Mouse (Mus musculus): ENCODE data around the gene Wnt3a. TPM values are rescaled to one million over a fixed set of nuclear protein-coding genes. Genes with fewer than 3 reads are reported as not detected.
"Not testable (repeated sequence)": the region's sequence is repeated elsewhere in the genome, so short reads cannot be mapped to it uniquely, and the experiment has no call there.

Wnt3a gene
- polyA plus RNA-seq, 1 experiment, result 15.4 TPM

GRCm38 (mm10) chr11:59302700-59303569 lies 12.4 kb upstream of the Wnt3a start:
- peak; percentile 80 for DNase-seq
- Histone ChIP-seq H3K4me3 (replicated peaks; ENCODE audit: extremely low read depth, low read depth, low read length) (no peak overlapping the region), H3K4me1 (ENCODE audit: control insufficient read depth, insufficient read depth, low read length) (peaks cover 4% of the 10 kb centered on the region; the same call in 1 of the 2 replicates)
- 27% methylated on average over 5 of the region's 10 CpGs for WGBS
- TF ChIP-seq CTCF (IDR thresholded peaks at IDR 0.05; ENCODE audit: insufficient read depth, low read length) (peak; percentile 82), POLR2A (IDR thresholded peaks at IDR 0.05; ENCODE audit: borderline replicate concordance, extremely low read depth, low read depth, low read length) (0 out of 2 replicates have a peak, but pooled peaks have one; percentile 8)

- WGBS, result 49% methylated on average over 2 of the region's 2 CpGs
These were observed 10.5 kb upstream of the Wnt3a start for GRCm38 (mm10) chr11:59301053-59301452.

GRCm38 (mm10) chr11:59300185-59300584 lies 9.6 kb upstream of the Wnt3a start:
- WGBS, result 11% methylated on average over 3 of the region's 3 CpGs
- DNase-seq, result no peak
- TF ChIP-seq CTCF (IDR thresholded peaks at IDR 0.05; ENCODE audit: insufficient read depth, low read length), result peak; percentile 28; the same call in 1 of the 2 replicates
- TF ChIP-seq POLR2A (IDR thresholded peaks at IDR 0.05; ENCODE audit: borderline replicate concordance, extremely low read depth, low read depth, low read length), result no peak
- no peaks in the 10 kb centered on the region for H3K4me1 ChIP-seq (ENCODE audit: control insufficient read depth, insufficient read depth, low read length)
- H3K4me3 ChIP-seq (replicated peaks; ENCODE audit: extremely low read depth, low read depth, low read length), result no peak overlapping the region

More at GRCm38 (mm10) chr11:59301053-59301452, 10.5 kb upstream of the Wnt3a start:
- not testable (repeated sequence) for H3K4me3 ChIP-seq (replicated peaks; ENCODE audit: extremely low read depth, low read depth, low read length); H3K4me1 ChIP-seq (ENCODE audit: control insufficient read depth, insufficient read depth, low read length); DNase-seq

GRCm38 (mm10) chr11:59297941-59298340 lies 7.4 kb upstream of the Wnt3a start:
- 17% methylated on average over 7 of the region's 7 CpGs for WGBS
- DNase-seq, result no peak
- 0 out of 2 replicates have a peak, but pooled peaks have one; percentile 22 for TF ChIP-seq CTCF (IDR thresholded peaks at IDR 0.05; ENCODE audit: insufficient read depth, low read length)
- no peak for TF ChIP-seq POLR2A (IDR thresholded peaks at IDR 0.05; ENCODE audit: borderline replicate concordance, extremely low read depth, low read depth, low read length)
- Histone ChIP-seq H3K4me3 (replicated peaks; ENCODE audit: extremely low read depth, low read depth, low read length) (no peak overlapping the region), H3K4me1 (ENCODE audit: control insufficient read depth, insufficient read depth, low read length) (no peaks in the 10 kb centered on the region)

- no peak for TF ChIP-seq POLR2A (IDR thresholded peaks at IDR 0.05; ENCODE audit: borderline replicate concordance, extremely low read depth, low read depth, low read length)
- TF ChIP-seq CTCF (IDR thresholded peaks at IDR 0.05; ENCODE audit: insufficient read depth, low read length), result peak; percentile 77
- 18% methylated on average over 7 of the region's 7 CpGs for WGBS
- no peak overlapping the region for H3K4me3 ChIP-seq (replicated peaks; ENCODE audit: extremely low read depth, low read depth, low read length)
- H3K4me1 ChIP-seq (ENCODE audit: control insufficient read depth, insufficient read depth, low read length), result no peaks in the 10 kb centered on the region
- peak; percentile 74 for DNase-seq
These were observed 3.1 kb upstream of the Wnt3a start for GRCm38 (mm10) chr11:59293616-59294015.

GRCm38 (mm10) chr11:59289706-59290105 lies 846 bp downstream of the Wnt3a start:
- WGBS, result under 1% methylated on average over 25 of the region's 25 CpGs
- no peaks in the 10 kb centered on the region for H3K4me1 ChIP-seq (ENCODE audit: control insufficient read depth, insufficient read depth, low read length)
- peak overlapping the region; percentile 38 for H3K4me3 ChIP-seq (replicated peaks; ENCODE audit: extremely low read depth, low read depth, low read length)
- TF ChIP-seq POLR2A (IDR thresholded peaks at IDR 0.05; ENCODE audit: borderline replicate concordance, extremely low read depth, low read depth, low read length), result no peak
- DNase-seq, result peak; percentile 51

GRCm38 (mm10) chr11:59284146-59284545 lies 6.4 kb downstream of the Wnt3a start:
- TF ChIP-seq CTCF (IDR thresholded peaks at IDR 0.05; ENCODE audit: insufficient read depth, low read length) (no peak), POLR2A (IDR thresholded peaks at IDR 0.05; ENCODE audit: borderline replicate concordance, extremely low read depth, low read depth, low read length) (no peak)
- no peak overlapping the region for H3K4me3 ChIP-seq (replicated peaks; ENCODE audit: extremely low read depth, low read depth, low read length)
- no peaks in the 10 kb centered on the region for H3K4me1 ChIP-seq (ENCODE audit: control insufficient read depth, insufficient read depth, low read length)
- 23% methylated on average over 14 of the region's 14 CpGs for WGBS
- DNase-seq, result no peak

GRCm38 (mm10) chr11:59282933-59283332 lies 7.6 kb downstream of the Wnt3a start:
- Histone ChIP-seq H3K4me3 (replicated peaks; ENCODE audit: extremely low read depth, low read depth, low read length) (no peak overlapping the region), H3K4me1 (ENCODE audit: control insufficient read depth, insufficient read depth, low read length) (no peaks in the 10 kb centered on the region)
- DNase-seq, result peak; percentile 68
- no peak for TF ChIP-seq POLR2A (IDR thresholded peaks at IDR 0.05; ENCODE audit: borderline replicate concordance, extremely low read depth, low read depth, low read length)
- TF ChIP-seq CTCF (IDR thresholded peaks at IDR 0.05; ENCODE audit: insufficient read depth, low read length), result no peak
- 36% methylated on average over 10 of the region's 10 CpGs for WGBS

- TF ChIP-seq POLR2A (IDR thresholded peaks at IDR 0.05; ENCODE audit: borderline replicate concordance, extremely low read depth, low read depth, low read length), result no peak
- no peak for TF ChIP-seq CTCF (IDR thresholded peaks at IDR 0.05; ENCODE audit: insufficient read depth, low read length)
- WGBS, result 58% methylated on average over 5 of the region's 5 CpGs
- no peak overlapping the region for H3K4me3 ChIP-seq (replicated peaks; ENCODE audit: extremely low read depth, low read depth, low read length)
- no peaks in the 10 kb centered on the region for H3K4me1 ChIP-seq (ENCODE audit: control insufficient read depth, insufficient read depth, low read length)
- DNase-seq, result no peak
These were observed 8.4 kb downstream of the Wnt3a start for GRCm38 (mm10) chr11:59282111-59282510.

- H3K4me1 ChIP-seq (ENCODE audit: control insufficient read depth, insufficient read depth, low read length), result no peaks in the 10 kb centered on the region
- no peak for DNase-seq
- no peak overlapping the region for H3K4me3 ChIP-seq (replicated peaks; ENCODE audit: extremely low read depth, low read depth, low read length)
- TF ChIP-seq POLR2A (IDR thresholded peaks at IDR 0.05; ENCODE audit: borderline replicate concordance, extremely low read depth, low read depth, low read length) (no peak), CTCF (IDR thresholded peaks at IDR 0.05; ENCODE audit: insufficient read depth, low read length) (no peak)
- 52% methylated on average over 4 of the region's 4 CpGs for WGBS
These were observed 12.5 kb downstream of the Wnt3a start for GRCm38 (mm10) chr11:59278047-59278446.
